Mouse (Mus musculus) thymus, postnatal 36 days (tissue): Measurements from ENCODE around the gene Robo1.

Experiments used
- DNase-seq, 2 experiments: peaks; one replicate each; pipeline ENCODE4 v3.0.0; 2022; ENCODE audit warnings: mixed read lengths in 2 of 2

Gene Robo1

DNA sequence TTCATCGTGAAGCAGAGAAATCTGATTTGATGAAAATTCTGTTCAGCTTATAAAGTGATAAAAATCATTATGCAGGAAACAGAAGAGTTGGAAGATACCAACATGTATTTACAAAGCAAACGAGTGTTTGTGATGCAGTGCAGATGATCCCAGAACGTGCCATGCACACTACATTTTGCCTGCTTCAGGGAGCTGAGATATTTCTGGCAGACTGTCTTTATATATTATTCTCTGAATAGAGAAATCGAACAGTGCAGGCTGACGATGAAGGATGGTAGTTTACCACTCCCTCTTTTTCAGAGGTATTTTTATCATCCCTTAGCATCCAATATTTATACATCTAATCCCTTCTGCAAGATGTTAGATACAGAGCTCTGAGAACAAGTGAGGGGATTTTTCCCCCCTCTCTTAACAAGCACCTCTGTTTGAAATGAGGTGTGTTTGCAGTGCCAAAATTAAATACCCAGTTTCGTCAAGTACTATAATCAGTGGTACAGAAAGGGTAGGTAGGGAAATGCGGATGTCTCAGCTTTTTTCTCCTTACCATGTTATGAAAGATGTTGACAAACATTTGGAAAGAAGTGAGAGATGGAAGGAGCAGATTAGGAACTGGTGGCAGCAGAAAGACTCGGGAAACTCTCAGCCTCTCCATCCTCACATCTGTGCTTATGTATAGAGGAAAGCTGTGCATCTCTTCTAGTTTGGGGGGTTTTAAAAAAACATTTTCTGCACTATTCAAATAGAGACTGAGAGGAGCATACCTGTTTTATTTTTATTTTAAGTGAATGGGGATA is at the start of gene Robo1:
Gene Robo1 (plus strand): TSS at position 770 of the 794 bp plus-strand sequence.
- DNase-seq, result no peak

DNA sequence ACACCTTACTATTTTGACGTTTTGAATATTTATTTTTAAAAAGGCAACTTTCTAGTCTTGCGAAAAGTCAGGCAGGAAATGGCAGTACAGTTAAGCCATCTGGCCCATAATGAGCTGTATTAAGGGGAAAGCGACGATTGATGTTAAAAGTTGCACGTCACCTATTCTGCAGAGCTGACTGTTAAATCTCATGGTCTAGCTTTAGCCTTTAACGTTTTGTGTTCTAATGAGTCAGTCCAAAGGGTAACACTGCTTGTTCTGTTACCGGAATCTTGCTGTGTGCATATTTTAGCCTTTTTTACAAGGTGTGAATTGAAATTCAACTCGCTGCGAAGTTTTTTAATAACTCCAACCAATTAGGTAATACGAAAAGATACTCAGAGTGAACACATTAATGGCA is 40.3 kb upstream of the Robo1 start:
- DNase-seq, result no peak

DNA sequence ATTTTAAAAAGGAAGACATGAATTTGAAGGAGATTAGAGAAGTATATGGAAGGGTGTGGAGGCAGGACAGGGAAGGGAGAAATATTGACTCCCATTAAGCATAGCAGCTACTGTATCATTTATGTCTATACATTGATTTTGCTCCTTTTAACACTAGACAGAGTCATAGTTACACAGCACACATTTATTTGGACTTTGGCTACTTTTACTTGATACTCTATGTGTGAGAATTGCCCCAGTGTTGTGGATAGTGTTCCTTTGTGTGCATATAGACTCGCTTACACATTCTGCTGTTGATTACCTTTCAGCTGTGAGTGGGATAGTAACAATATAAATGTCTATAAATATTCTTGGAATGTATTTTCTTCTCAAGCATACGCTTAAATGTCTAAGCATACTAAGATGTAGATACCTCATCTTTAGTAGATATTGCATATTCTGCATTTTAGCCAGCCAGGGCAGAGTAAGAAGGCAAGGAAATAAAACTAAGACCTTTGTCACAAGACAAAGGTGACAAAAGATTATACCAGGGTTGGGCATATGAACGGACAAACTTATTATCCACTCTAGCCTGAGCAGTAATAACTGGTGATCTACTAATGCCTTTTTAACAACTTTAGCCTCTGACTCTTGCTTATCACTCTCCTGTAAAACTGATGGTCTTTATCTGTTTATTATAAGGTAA is 31.6 kb upstream of the Robo1 start:
- DNase-seq, result no peak

DNA sequence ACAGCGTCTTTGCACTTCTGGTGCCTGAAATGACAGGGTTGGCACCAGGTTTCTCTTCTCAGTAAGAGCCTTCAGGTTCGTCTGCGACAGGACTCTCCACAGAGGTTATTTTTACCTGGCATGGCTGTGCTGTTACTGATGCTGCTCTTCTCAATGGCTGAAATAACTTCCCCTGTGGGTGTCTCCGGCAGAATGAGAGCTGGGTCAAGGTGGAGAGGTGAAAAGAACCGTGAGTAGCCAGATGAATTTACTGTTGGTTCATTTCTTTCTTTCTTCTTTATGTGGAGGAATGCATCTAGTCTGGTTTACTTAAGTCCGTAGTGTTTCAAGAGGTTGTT is 194 bp downstream of the Robo1 start:
- no peak for DNase-seq

DNA sequence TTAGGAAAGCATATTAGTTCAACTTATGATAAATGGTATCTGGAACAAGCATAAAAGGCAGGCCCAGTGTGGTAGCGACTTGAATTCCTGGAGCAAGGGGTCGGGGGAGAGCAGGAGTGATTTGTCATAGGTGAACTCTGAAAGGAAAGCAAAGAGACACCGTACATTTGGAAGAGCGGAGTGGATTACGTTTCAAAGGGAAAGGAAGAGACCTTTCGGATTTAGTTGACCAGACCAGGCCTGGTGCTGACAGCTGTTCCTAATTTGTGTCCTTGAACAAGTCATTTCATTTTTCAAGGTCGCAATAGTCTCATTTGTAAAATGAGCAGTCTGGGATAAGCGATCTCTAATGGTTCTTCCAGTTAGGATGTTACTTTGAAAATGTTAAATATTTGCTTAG is 19.2 kb downstream of the Robo1 start:
- no peak for DNase-seq

DNA sequence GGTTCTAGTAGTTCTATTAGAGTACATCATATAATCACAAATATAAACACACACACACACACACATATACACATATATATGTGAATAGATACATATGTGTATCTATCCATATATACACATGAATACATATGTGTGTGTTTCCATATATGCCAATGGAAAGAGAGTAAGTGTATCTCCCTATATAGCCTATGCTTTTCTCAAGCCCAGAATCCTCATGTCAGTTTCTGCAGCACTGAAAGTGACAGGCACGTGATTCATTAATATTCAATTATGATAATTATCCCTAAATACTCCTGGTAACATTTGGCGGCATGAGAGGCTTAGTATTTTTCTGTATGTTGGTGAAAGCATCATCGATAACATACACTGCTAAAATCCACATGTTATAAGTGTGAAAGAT is 20.5 kb downstream of the Robo1 start:
- no peak for DNase-seq

DNA sequence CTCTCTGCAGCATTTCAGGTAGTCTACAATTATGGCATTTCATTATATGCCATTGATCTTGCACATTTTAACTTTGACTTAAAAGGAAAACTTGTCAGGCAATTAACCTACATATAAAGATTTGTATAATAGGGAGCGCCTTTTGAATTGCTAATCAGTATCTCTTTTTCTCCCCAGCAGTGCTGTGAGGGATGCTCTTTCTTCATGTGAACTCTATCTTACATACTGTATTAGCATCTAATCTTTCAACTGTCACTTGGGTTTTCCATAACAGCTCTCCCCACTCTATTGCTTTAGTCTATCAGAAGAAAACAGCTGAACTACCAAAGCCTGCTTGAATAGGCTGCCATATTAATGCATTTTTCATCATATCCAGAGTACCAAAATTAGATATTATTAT is 29.7 kb downstream of the Robo1 start:
- DNase-seq, result no peak

DNA sequence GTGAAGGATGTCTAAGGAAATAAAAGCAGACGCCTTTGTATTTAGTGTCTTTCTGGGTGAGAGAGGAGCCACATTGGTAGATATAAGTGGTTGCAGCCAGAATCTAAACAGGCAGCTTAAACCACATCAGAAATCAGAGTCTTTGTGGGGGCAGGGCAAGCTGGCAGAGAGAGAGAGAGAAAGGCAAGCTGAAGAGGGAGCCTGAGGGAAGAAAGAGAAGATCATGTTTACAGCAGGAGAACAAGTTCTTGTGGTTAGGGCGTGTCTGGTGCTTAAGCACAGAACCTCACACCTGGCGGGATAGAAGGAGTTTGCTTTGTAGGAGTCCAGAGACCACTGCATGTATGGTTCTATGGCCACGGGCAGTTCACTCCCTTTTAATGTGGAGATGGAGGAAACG is 42.3 kb downstream of the Robo1 start:
- no peak for DNase-seq

DNA sequence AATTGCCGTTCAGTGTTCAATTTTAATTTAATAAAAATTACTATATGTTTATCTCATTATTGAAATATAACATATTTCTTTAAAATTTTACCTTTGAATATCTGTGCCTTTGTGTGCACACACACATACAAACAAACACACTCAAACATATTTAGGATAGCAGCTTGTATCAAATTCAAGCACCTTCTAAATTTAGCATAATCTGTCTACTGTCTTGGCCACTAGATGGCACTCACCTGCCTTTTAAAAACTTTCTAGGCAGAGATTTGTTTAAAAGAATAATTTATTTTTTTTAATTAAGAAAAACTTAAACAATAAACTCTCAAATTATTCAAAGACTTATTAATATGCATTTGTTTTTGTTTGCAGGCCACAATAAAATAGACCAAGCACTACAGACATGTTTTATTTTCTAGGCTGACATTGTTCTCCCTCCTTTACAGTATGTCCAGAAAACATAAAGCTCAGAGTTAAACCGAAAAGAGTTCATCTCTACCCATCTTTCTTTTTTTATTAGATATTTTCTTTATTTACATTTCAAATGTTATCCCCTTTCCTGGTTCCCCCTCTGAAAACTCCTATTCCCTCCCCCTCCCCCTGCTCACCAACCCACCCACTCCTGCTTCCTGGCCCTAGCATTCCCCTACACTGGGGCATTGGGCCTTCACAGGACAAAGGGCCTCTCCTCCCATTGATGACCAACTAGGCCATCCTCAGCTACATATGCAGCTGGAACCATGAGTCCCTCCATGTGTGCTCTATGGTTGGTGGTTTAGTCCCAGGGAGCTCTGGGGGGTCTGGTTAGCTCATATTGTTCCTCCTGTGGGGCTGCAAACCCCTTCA is 48.6 kb downstream of the Robo1 start:
- DNase-seq, result no peak

DNA sequence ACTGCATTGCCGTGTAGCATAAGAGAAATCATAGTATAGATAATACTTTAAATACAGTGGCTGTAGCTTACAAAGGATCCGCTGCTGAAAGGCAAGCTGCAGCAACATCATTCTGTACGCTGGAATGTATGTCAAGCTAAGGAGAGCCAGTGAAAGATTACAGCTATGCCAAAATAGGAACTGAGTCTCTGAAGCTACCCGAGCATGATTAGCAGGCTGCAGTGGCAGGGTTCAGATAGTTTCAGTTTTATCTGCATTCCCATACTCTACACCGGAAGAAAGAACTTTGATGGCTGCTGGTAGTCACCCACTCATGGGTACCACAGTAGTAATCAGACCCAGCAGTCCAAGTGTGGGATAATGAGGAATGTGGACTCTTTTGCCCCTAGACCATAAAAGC is 68.8 kb downstream of the Robo1 start:
- DNase-seq, result no peak

DNA sequence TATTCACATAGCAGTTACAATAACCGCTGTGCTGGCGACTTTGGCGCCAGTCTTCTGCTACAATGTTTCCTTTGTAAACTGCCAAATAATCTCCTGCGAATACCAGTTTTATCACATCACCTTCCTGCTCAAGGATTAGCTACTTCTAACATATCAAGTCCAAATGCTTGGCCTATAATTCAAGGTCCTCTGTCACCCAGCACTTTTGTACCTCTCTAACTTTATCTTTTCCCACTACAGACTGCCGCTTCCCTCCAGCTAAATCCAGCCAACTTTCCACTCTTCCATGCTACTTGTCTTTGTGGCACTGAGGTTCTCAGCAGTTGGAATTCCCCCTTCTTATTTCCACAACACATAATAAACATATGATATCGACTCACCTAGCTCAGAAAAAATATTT is 73.7 kb downstream of the Robo1 start:
- DNase-seq, result no peak

DNA sequence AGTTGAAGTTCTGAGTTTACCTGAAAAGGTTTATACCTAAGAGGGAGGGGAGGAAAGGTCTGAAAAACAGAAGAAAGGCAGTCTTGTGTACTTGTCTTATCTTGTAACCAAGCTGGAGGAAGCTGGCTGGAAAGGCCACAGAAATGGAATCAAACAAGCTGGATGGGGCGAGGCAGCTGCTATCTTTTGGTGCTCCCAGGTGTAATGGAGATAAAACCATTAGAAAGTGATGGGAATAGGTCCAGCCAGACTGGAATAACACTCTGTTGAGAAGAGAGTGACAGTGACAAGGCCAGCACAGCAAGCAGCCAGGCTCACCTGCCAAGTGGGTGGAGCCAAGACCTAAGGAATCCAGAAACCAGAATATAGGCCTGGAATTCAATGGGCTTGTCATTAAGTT is 75.5 kb downstream of the Robo1 start:
- no peak for DNase-seq

DNA sequence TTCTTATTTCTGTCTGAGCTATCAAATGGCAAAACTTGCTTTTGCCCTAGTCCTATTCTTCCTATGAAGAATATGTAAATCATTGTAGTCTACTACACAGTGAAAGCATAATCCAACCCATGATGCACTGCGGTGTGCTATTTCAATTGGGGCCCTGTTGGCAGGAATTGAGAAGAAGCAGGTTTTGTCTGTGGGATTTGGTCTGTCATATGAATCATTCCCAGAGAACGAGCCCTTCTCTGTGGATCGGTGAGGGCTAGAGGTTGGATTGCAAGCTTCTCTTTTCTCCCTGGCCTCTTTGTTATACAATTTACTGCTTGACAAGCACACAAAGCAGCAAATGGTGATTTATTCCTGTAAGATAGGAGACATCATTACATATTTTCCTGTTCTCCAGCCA is 85.4 kb downstream of the Robo1 start:
- DNase-seq, result no peak

DNA sequence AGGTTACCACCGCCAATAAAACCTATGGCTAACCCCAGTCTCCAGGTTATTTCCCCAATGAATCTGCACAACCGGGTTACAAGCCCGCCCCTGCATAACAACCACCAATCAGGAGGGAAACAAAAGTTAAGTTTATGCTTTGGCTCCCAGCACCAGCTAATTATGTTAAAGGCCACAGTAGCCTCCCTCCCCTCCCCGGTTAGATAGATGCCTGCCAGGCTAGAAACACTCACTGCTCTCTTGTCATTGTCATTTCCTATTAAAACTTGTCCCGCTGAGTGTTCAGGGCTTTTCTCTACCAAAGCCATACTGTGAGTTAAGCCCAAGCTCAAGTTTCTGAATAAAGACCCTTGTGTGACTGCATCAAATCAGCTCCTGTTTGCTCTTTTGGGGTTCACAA is 90.7 kb downstream of the Robo1 start:
- DNase-seq, result no peak

DNA sequence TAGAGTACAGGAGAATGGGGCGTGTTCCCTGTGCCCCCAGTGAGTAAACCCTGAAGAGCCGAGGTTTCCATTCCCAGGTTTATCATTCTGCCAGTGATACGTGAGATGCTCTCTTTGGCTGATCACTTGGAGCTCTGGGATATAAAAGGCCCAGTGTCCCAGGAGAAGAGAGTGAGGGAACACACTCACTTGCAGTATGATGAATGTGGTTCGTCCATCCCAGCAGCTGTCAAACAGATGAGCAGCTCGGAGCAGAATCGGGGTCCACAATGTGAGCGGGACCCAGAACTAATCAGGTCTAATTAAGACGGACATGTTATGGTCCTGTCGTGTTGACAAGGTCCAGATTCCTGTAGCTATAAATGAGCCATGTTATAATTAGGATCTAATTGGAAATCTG is 94.3 kb downstream of the Robo1 start:
- DNase-seq, result no peak

DNA sequence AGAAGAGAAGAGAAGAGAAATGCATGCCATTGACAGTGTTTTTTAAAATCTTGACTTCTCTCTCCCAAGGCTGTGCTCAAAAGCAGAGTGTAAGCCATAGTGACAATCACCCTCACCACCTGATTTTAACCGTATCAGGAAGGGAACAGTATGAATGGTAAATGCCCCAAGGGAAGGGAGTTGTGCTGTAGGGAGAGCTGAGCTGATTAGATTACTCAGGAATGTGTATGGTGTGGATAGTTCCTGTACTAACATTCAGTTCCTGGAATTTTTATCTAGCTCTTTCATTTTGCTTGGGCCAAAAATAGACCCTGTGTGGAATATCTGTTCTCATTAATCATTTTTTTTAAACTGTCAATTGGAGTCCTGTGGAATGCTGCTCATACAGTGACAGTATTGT is 101.7 kb downstream of the Robo1 start:
- no peak for DNase-seq

DNA sequence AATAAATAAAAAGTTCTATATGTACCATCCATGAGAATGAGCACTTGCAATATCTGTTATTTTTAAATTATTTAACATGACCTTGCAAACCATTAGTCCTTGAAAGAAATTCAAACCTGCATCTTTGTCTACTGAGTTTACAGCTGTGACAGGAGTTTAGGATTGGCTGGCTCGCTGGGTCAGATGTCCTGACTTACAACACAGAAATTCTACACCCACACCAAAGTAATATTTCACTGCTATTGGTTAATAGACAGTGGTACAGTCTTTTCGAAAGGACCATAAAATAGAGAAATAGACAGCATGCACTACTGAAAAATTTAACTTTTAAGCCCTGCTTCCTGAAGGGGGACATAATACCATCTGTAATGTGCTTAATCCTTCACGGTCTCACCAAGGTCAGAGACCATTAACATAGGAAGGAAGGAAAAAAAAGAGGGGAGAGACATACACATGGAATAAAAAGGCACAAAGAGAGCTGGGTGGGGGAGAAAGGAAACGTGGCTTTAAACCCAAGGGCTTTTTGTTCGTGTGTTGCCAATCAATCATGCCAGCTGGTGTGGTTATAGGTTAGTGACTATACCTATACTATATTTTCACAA is 103.7 kb downstream of the Robo1 start:
- no peak for DNase-seq

DNA sequence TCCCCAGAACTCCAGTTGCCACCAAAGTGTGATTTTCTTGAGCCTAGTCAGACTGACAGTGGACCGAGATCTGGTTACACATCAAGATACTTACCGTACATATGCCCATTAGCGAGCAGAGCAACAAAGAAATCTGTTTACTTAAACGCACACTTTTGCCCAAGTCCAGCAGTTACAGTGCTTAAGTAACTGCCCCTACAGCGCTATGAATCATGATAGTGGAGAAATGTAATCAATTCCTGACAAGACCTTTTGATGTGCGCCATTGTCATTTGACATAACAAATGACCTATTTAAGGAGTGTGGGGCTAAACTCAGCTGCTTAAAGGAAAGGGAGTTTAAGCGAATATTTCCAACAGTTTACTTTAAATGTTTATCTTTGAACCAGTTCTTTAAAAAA is 104.8 kb downstream of the Robo1 start:
- no peak for DNase-seq

DNA sequence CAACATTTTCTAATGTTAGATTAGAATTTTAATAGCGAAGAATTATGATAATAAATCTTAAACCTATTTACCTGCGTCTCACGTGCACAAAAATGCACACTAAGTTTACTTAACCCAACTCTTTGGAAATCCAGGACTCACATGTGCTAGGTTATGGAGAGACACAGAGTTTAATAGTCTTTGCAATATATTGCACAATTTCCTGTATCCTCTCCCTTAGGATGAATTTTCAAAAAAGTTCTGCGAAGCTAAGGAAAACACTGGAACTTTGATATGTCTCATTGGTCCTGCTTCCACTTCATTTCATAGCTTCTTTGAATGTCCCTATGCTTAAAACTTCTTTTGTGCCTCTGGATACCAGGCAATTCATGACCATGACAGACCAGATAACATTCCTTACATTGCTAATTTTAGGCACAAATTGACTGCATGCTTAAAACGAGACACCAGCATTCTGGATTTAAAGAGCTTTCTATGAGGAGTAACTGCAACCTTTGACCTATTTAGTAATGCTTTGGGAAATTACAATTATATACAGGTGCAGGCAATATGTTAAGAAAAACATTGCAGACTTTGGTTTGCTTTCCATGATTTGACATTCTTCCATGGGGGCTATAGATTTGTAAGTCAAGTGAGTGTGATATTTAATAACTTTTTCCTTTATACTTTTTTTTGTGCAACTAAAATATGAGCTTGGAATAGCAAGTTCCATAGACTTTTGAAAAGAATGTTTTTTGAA is 111.4 kb downstream of the Robo1 start:
- no peak for DNase-seq

DNA sequence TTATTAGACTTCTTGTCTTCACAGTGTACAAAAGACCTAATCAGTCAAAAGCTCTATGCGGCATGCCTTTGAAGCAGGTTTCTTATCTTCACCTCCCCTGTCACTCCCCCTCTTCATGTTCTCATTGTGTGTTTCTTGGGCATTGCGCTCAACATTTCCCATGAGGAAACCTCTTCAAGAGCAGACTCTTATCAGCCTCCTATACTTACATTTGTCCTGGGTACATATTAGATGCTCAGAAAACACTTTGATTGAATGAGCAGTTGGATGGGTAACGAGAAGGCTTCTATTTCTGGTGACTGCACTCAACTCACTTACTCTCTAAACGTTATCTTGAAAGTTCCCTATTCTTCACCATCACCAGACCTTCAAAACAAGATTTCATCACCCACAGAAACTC is 114.3 kb downstream of the Robo1 start:
- no peak for DNase-seq

DNA sequence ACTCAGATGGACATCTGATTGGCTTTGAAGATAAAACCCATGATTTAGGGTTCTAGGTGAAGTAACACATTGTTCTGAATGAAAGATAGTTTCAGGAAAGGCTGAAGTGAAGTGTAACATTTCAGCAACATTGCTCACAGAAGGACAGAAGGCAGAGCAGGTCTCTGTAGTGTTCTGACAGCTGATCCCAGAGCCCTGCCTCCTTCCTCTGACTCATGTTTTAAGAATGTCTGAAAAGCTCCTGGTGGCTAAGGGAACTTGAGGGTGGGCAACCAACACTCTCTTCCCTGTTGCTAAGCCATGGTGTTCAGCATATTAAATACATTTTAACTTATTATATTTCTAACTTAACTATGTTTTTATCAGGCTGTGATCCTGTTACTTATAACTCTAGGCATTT is 126.3 kb downstream of the Robo1 start:
- DNase-seq, result no peak

DNA sequence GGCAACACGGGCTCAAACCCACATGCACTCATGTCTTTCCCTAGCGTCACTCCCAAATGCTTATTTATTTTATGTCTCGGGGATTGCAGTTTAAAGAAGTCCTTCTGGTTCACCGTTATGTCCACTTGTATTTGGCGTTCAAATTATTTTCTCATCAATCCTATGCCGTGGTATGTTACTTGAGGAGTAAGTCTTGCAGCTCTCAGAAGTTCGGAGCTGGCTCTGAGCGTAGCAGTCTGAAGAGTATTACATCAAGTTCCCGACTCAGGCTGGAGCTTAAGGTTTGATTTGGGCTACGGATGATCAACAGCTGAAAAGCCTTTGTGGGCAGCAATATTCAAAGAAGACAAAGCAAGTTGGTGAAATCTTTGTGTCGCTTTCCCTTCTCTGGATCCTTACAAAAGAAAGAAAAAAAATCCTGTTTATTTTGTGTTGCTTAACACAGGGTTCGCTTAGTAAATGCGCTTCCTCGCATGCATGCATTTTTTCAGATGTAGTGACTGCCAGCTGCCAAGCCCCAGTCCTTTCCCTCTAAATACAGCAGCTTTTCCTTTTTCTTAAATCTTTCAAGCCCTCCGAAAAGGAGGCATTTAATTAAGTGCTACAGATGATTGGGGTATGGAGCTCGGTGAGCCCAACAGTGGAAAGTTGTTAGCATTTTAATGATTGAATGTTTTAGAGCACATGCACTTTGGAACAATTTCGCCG is 136.5 kb downstream of the Robo1 start:
- no peak for DNase-seq
